Mouse (Mus musculus): Measurements from ENCODE around the gene Cdk5rap2.

DNA sequence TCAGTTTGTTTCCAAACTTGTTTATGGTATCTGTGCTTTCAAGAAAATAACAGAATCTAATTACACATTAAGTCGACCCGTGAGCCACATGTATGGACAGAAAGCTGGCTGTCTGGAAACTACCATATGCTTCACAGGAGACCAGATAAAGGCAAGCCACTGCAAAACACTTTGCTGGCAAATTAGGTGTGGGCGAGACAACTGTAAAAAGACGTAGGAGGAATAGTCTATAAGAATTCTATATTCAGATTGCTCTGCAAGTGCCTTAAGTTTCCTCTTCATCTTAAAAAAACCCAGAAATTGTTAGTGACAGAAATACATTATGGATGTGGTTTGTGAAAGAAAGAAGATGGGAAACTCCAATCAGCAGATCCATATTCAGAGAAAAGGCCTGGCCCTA is 180.4 kb downstream of the Cdk5rap2 start:
- TF ChIP-seq CTCF (IDR thresholded peaks at IDR 0.05; ENCODE audit: low read depth) (no peak), EP300 (IDR thresholded peaks at IDR 0.05; ENCODE audit: low read depth) (no peak)

Data from liver, postnatal 0 days (tissue).